Mouse (Mus musculus): Measurements from ENCODE around the gene Srrm2.

Gene Srrm2

DNA sequence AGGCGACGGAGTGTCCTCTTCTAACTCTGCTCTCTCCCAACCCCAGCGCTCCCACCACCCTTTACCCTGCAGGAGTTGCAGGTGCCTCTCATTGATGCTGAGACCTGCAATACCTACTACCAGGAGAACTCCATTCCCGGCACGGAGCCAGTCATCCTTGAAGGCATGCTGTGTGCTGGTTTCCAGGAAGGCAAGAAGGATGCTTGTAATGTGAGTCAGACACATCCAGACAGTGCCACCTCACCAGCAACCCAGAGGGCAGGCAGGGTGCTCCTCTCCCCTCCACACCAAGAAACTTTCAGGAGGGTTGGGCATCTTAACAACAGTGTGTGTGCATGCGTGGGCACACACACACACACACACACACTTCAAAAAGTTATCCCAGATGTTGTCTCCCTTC is 66.9 kb downstream of the Srrm2 start:
- DNase-seq (ENCODE audit: low spot score in 2 of 2): no peak

GRCm38 (mm10) chr17:23857913-23858312 is 67.6 kb downstream of the Srrm2 start:
- DNase-seq (ENCODE audit: low spot score in 2 of 2): no peak

- no peak for DNase-seq (ENCODE audit: low spot score in 2 of 2)
These were observed 72.6 kb downstream of the Srrm2 start for GRCm38 (mm10) chr17:23862926-23863325.

DNA sequence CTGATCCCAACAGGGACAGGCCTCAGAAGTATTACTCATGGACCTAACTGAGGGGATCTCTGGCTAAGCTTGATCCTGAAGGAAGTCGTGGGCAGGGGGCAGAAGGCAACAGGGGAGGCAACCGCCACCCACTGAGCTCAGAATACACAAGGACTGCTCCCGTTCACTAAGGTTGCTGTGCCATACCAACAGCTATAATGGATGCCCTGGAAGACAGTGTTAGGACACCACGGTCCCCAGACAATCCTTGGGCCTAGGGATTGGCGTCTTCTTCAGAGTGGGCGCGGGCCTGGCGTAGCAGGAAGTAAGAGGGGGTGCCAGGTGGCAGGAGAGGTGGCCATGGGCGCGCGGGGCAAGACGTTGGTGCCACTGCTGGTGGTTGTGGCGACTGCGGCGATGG is 77.4 kb downstream of the Srrm2 start, which contains the start of gene Prss21:
Prss21 (plus strand) TSS at position 301 of the 400 bp plus-strand sequence.
- DNase-seq (ENCODE audit: low spot score in 2 of 2): no peak

DNA sequence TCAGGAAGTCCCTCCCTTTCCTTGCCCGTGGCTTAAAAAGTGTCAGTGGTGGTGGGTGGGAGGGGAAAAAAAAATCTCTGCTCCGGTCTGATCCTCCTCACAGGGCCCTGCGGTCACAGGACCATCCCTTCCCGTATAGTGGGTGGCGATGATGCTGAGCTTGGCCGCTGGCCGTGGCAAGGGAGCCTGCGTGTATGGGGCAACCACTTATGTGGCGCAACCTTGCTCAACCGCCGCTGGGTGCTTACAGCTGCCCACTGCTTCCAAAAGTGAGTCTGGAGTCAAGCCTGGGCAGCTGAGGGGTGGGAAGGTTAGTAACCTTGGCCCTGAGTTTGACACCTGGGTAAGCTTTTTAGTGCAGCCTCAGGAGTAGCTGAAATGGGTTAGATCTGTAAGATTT is 78.2 kb downstream of the Srrm2 start:
- peak in 1 of 2 experiments; percentile 28 for DNase-seq (ENCODE audit: low spot score in 2 of 2)

Data from spleen, postnatal 4 days (tissue).